Mouse (Mus musculus): ENCODE data around the gene Ppp1r3c.
"Not testable (repeated sequence)": the region's sequence is repeated elsewhere in the genome, so short reads cannot be mapped to it uniquely, and the experiment has no call there.

The Ppp1r3c gene

GRCm38 (mm10) chr19:36736537-36736936 lies at the start of gene Ppp1r3c:
Gene Ppp1r3c (minus strand): TSS chr19:36736653.
- in situ Hi-C loops (cut with MboI; ENCODE audit: low pct_unique_long_range_greater_than_20kb in 1 of 2, low sequenced_read_pairs in 2 of 2, unreplicated experiment in 1 of 2), result no loop called here

GRCm38 (mm10) chr19:36783179-36783578 lies 46.7 kb upstream of the Ppp1r3c start:
- in situ Hi-C loops (cut with MboI; ENCODE audit: low pct_unique_long_range_greater_than_20kb in 1 of 2, low sequenced_read_pairs in 2 of 2, unreplicated experiment in 1 of 2), result no loop called here

- in situ Hi-C loops (cut with MboI; ENCODE audit: low pct_unique_long_range_greater_than_20kb in 1 of 2, low sequenced_read_pairs in 2 of 2, unreplicated experiment in 1 of 2), result no loop called here
These were observed 46.1 kb upstream of the Ppp1r3c start for GRCm38 (mm10) chr19:36782591-36782990.

- in situ Hi-C loops (cut with MboI; ENCODE audit: low pct_unique_long_range_greater_than_20kb in 1 of 2, low sequenced_read_pairs in 2 of 2, unreplicated experiment in 1 of 2), result no loop called here
These were observed 45.5 kb upstream of the Ppp1r3c start for GRCm38 (mm10) chr19:36781996-36782395.

- in situ Hi-C loops (cut with MboI; ENCODE audit: low pct_unique_long_range_greater_than_20kb in 1 of 2, low sequenced_read_pairs in 2 of 2, unreplicated experiment in 1 of 2), result no loop called here
These were observed 43.9 kb upstream of the Ppp1r3c start for GRCm38 (mm10) chr19:36780375-36780774.

GRCm38 (mm10) chr19:36779765-36780164 lies 43.3 kb upstream of the Ppp1r3c start:
- in situ Hi-C loops (cut with MboI; ENCODE audit: low pct_unique_long_range_greater_than_20kb in 1 of 2, low sequenced_read_pairs in 2 of 2, unreplicated experiment in 1 of 2), result no loop called here

- in situ Hi-C loops (cut with MboI; ENCODE audit: low pct_unique_long_range_greater_than_20kb in 1 of 2, low sequenced_read_pairs in 2 of 2, unreplicated experiment in 1 of 2), result no loop called here
These were observed 39.1 kb upstream of the Ppp1r3c start for GRCm38 (mm10) chr19:36775531-36775930.

- in situ Hi-C loops (cut with MboI; ENCODE audit: low pct_unique_long_range_greater_than_20kb in 1 of 2, low sequenced_read_pairs in 2 of 2, unreplicated experiment in 1 of 2), result no loop called here
These were observed 37.4 kb upstream of the Ppp1r3c start for GRCm38 (mm10) chr19:36773716-36774459.

GRCm38 (mm10) chr19:36768084-36768483 lies 31.6 kb upstream of the Ppp1r3c start:
- in situ Hi-C loops (cut with MboI; ENCODE audit: low pct_unique_long_range_greater_than_20kb in 1 of 2, low sequenced_read_pairs in 2 of 2, unreplicated experiment in 1 of 2), result no loop called here

- in situ Hi-C loops (cut with MboI; ENCODE audit: low pct_unique_long_range_greater_than_20kb in 1 of 2, low sequenced_read_pairs in 2 of 2, unreplicated experiment in 1 of 2), result no loop called here
These were observed 28.0 kb upstream of the Ppp1r3c start for GRCm38 (mm10) chr19:36764451-36764850.

- in situ Hi-C loops (cut with MboI; ENCODE audit: low pct_unique_long_range_greater_than_20kb in 1 of 2, low sequenced_read_pairs in 2 of 2, unreplicated experiment in 1 of 2), result no loop called here
These were observed 12.5 kb upstream of the Ppp1r3c start for GRCm38 (mm10) chr19:36748996-36749395.

GRCm38 (mm10) chr19:36742331-36742730 lies 5.9 kb upstream of the Ppp1r3c start:
- in situ Hi-C loops (cut with MboI; ENCODE audit: low pct_unique_long_range_greater_than_20kb in 1 of 2, low sequenced_read_pairs in 2 of 2, unreplicated experiment in 1 of 2), result no loop called here

GRCm38 (mm10) chr19:36739566-36740211 lies 3.2 kb upstream of the Ppp1r3c start:
- in situ Hi-C loops (cut with MboI; ENCODE audit: low pct_unique_long_range_greater_than_20kb in 1 of 2, low sequenced_read_pairs in 2 of 2, unreplicated experiment in 1 of 2), result no loop called here

- in situ Hi-C loops (cut with MboI; ENCODE audit: low pct_unique_long_range_greater_than_20kb in 1 of 2, low sequenced_read_pairs in 2 of 2, unreplicated experiment in 1 of 2), result no loop called here
These were observed 1.6 kb upstream of the Ppp1r3c start for GRCm38 (mm10) chr19:36738009-36738408.

- in situ Hi-C loops (cut with MboI; ENCODE audit: low pct_unique_long_range_greater_than_20kb in 1 of 2, low sequenced_read_pairs in 2 of 2, unreplicated experiment in 1 of 2), result no loop called here
These were observed 634 bp upstream of the Ppp1r3c start for GRCm38 (mm10) chr19:36737087-36737486.

GRCm38 (mm10) chr19:36734308-36735038 lies 2.0 kb downstream of the Ppp1r3c start:
- in situ Hi-C loops (cut with MboI; ENCODE audit: low pct_unique_long_range_greater_than_20kb in 1 of 2, low sequenced_read_pairs in 2 of 2, unreplicated experiment in 1 of 2), result no loop called here

- in situ Hi-C loops (cut with MboI; ENCODE audit: low pct_unique_long_range_greater_than_20kb in 1 of 2, low sequenced_read_pairs in 2 of 2, unreplicated experiment in 1 of 2), result no loop called here
These were observed 3.1 kb downstream of the Ppp1r3c start for GRCm38 (mm10) chr19:36733191-36733943.

GRCm38 (mm10) chr19:36731310-36731709 lies 5.1 kb downstream of the Ppp1r3c start:
- in situ Hi-C loops (cut with MboI; ENCODE audit: low pct_unique_long_range_greater_than_20kb in 1 of 2, low sequenced_read_pairs in 2 of 2, unreplicated experiment in 1 of 2), result no loop called here

- in situ Hi-C loops (cut with MboI; ENCODE audit: low pct_unique_long_range_greater_than_20kb in 1 of 2, low sequenced_read_pairs in 2 of 2, unreplicated experiment in 1 of 2), result not testable (repeated sequence)
These were observed 6.0 kb downstream of the Ppp1r3c start for GRCm38 (mm10) chr19:36730414-36730813.
